Mouse (Mus musculus) cerebellum, adult 11-12 months (tissue): ENCODE data around the gene St6gal1.

Experiments
- DNase-seq: peaks from one replicate; pipeline ENCODE4 v3.0.0; 2022

The St6gal1 gene

DNA sequence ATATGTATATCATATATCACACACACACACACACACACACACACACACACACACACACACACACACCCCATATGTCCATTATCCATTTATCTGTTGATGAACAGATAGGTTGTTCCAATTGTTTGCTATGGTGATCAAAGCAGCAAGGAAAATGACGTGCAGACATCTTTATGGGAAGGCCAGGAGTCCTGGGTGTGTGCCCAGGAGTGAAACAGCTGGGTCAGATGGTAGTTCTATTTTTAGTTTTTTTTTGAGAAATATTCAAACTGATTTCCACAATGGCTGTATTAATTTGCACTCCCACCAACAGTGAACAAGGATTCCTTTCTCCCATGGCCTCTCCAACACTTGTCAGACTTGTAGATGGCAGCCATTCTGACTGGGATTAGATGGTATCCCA is 29.5 kb downstream of the St6gal1 start:
- DNase-seq: no peak

DNA sequence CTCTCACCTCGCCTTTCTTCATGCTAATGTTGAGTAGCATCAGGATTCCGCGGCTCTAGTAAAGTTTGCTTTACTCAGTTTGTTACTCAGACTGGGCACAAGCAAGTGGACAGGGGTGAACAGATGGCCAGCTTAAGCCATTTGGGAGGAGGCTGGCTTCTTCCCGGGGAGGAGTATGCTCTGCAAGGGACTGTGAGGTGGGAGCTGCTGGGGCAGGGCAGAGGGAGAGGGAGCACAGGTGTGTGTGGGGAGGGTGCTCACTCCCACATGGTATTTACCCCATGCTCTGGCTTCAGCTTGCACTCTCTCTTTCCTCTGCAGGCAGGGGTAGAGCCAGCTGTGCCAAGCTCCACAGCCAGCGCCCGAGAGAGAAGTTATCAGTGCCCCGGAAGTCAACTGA is 32.1 kb downstream of the St6gal1 start:
- DNase-seq: no peak

DNA sequence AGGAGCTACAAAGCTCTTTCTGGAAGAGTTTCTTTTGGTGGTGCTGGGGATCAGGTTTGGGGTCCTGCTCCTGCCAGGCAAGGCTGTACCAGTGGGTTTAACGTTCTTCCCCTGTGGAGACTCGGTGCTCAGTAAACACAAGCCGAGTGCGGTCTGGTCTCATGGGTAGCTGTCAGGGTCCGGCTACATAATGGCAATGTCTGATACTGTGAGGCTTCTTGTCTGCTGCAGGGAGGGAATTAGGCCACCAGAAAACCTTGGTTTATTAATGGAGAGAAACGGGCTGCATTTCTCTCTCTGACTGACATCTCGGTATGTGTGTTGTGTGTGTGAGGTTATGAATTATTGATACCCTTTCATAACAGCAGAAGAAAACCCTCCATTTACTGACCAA is 33.9 kb downstream of the St6gal1 start:
- DNase-seq: no peak

DNA sequence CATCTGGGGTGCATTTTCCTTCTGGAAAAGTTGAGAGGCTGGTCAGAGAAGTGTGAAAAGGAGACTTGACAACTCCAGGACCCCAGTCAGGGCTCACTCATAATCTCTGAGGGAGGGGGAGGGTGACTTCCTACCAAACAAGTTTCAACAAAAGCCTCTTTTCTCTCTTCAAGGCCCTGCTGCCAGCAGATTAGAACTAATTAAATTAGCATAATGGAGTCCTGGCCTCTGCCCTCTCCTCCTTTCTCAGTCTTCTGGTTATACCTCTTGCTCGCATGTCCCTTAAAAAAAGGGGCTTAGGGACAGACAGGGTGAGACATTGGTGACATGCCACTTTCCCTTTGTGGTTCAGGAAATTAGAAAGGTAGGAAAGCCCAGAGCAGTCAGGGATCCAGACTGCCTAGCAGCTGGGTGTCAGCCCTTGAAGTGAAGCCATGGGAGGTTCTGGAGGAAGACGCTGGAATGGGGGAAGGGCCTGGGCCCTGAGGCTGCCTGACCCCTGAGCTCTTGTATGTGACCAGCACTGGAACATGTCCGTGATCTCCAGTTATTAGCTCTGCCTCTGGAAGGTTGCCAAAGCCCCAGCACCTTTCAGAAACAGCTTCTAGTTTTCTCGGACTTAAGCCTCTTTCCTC is 34.4 kb downstream of the St6gal1 start:
- DNase-seq: no peak

DNA sequence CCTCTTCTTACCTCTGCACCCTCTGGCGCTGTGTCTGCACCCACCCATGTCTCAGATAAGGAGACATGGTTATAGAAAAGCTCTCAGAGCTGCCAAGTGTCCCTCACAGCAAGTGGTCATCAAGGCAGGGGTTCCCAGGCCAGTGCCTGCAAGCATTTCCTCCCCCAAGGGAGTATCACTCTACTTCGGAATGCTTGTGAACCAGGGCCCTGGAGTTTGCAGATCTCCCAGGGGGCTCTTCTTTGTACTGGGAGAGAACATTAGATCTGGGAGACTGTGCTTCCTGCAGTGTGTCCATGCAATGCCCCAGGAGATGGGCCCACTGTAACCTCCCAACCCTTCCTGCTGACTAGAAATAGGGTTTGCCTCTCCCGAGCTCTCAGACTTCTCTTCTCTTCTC is 35.0 kb downstream of the St6gal1 start:
- DNase-seq: no peak

DNA sequence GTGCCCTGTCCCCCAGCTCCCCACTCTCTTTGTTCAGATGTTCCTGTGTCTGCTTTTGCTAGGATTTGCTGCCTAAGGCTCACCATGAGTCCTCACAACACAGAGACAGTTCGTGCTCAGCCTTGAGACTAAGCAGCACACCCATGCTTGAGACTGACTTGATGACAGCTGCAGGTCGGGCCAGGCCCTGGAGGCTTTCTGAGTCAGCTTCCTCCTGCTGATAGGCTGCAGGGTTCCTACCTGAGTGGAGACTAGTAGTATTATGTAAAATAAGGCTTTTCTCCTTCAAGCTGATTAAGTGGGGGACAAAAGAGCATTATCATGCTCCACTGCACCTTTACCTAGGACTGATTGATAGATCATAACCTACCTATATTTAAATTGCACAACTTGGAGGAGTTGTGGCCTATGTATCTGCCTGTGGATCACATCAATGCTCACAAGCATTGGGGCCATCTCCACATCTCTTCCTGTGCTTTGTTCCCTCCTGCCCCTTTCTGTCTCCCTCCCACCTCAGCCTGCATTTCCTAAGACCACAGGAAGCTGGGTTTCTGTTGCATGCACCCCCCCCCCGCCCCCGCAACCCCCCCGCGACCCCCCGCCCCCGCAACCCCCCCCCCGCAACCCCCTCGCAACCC is 37.7 kb downstream of the St6gal1 start:
- no peak for DNase-seq

DNA sequence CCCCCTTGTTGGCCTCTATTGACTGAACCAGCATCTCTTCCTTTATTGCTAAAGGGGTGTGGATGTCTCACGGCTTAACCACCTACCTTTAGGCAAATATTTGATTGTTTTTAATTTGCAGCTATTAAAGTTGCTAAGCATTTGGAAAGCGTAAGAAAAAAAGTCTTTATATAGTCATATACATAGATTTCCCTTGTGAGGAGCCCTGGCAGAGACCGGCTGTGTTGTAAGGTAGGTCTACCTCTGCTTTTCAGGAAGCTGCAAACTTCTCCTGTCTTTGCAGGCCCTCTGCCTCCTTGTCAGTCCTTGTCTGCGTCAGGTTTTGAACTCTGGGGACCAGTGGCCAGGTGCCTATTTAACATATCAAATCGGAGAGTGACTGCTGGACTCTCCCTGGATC is 38.3 kb downstream of the St6gal1 start:
- no peak for DNase-seq

DNA sequence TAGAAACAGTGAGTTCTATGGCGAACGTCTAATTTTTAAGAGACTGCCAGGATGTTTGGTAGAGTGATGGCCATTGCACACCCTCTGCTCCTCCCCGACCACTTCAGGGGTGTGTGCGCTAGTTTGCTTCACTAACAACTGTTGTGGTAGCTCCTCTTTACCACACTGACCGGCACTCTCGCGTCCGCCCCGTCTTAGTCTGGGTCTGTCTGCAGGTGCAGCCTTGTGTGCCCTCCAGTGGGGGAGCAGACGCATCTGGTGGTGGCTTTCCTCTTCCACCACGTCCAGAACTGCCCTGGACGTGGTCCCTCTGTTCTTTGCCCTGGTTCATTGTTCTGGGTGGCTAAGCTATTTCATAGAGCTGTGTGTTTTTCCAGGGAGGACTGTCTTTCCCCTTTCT is 40.5 kb downstream of the St6gal1 start:
- DNase-seq: no peak

DNA sequence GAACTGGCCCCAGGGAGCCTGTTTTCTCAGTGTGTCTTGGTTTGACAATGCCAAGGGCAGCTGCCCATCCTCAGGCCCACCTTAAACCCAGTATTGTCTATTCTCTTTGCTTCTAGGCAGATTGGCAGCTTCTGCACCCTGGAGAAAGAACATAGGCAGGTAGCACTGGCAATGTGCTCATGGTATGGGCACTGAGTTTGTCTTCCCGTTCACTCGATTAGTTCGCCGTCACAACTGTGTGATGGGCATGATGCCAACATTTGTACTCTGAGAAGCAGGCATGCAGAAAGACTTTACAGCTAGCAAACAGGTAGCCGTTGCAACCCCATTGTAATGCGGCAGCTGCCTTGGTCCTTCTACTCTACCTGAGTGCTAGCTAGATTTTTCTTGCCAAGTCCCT is 40.9 kb downstream of the St6gal1 start:
- DNase-seq: no peak

DNA sequence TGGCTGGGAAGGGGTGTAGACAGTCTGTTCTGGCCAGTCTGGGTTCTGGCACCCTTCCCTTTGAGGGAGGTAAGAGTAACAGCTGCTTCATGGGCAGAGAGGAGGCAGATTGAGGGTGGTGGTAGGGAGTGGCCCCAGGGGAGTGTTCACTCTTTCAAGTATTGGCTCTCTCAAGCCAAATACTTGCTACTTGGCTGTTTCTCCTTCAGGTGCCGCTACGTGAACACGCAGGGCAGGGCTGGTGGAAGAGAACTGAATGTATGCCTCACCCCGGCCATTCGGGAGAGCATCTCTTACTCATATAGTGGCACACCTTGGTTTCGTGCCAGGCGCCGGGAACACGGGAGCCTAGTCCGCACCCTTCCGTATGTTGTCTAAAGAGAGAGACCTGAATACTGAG is 41.8 kb downstream of the St6gal1 start:
- DNase-seq: no peak

DNA sequence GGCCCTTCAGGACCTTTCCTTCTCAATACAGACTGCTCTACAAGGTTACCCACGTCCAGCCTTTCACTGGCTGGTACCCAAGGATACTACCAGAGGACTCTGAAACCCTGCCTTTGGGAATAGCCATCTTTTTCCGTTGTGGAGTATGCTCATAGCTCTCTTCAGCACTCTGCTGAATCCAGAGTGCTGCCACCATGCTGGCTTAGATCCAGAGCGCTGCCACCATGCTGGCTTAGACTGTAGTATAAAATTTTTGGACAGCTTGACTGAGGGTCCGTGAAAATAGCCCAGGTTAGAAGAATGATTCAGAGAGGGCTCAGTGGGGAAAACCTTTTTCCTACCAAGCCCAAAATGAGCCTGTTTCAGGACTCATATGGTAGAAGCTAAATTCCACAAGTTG is 42.4 kb downstream of the St6gal1 start:
- DNase-seq: no peak

DNA sequence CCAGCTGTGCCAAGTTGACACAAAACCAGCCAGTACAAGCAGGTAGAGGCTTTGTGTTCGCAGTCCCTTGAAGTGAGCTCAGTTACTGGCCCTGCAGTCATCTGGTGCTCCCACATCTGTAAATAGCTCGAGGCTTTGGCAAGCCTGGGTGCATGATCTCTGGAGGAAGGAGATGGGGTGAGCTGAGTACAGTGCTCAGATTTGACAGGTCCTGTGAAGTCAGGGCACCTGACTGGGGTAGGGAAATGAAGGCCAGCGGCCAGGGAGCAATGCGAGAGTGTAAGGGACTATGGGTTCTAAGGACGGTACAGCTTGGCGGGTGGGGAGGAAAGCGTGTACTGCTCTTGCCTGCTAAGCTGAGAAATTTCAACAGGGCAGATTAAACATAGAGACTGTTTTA is 43.7 kb downstream of the St6gal1 start:
- no peak for DNase-seq

DNA sequence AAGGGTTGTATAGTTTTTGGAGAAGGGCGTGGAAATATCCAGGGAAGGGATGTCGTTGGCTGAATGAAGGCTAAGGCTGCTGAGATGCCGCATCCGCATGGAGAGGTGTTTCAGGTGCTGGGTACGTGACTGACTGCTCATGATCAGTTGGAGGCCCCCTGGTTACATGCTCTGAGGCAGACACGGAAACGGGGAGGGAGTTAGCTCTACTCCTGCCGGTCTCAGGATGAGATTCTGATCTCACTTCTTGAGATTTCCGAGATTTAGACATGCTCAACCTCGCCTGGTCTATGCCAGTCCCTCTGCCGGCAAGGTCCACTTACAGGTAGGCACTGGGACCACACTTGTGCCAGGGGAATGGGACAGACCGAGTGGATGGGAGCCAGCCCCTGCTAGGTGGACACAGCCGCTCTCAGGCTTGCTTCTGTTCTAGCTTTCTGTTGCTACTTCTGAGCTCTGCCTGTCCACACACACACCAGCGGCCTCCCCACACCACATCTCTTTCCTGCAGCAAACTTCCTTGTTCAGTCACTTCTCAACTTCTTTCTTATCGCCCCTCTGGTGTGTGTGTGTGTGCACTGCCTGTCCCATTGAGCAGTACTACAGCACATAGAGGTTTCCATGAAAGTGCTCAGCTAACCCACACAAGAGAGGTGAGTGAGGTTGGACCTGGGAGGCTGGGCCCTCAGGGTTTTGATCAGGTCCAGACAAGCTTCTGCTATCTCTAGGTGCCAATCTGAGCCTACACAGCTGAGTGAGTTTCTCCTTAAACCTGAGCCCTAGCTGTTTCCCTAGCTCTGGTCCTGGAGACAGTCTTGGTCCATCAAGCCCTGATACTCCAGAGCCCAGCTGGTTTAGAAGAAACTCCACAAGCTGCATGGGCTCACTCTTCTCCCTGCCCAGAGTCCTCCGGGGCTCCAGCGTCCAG is 44.8 kb downstream of the St6gal1 start:
- no peak for DNase-seq

DNA sequence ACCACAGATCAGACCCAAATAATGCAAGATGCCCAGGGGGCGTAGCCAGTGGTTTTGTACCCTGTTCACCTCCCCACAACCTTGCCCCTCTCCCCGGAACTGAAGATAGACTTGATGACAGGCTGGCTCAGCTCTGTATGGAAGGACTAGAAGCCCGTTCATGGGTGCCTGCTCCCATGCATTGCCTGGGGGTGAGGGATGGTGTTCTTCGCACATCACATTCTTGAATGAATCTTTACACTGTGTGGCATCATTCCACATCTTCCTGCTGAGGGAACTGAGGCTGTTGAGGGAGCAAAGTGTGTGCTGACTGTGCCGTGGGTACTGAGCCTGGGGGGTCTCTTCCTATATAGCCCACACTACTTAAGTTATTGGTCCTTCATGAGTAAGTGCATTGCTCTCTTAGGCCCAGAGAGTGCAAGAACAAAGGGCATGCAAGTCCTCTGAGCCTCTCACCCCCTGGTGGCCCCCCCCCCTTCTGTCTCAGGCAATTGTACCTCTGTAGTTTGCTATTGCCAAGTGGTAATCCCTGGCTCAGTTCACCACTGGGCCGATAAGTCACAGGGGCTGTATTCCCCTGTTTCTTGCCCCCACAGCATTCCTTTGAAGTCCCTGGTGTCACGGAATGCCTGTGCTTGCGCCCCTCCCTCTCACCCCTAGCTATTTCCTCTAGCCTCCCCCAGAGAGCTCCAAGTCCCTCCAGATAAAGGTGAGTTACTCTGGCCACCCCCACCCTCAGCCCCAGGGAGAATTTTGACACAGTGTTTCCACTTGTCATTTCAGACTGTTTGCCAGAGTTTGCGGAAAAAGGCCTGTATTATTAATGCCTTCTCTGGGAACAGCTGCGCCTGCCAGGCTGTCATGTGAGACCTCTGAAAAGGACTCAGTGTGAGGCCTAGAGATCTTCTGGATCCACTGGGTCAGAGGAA is 45.7 kb downstream of the St6gal1 start:
- DNase-seq: no peak

DNA sequence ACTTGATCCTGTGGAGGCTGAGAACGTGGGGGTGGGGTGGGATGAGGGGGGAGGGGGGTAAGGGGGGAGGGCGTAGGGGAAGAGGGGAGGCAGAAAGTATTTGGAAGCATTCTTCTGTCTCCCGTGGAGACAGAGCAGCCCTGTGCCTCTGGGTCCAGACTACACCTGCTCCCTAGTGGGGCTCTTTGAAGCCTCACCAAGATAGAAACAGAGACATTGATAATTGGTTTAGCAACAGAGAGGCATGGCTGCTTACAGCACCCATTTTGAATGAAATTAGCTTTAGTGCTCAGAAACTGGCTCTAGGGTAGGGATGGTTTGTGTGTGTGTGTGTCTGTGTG is 46.3 kb downstream of the St6gal1 start:
- no peak for DNase-seq

DNA sequence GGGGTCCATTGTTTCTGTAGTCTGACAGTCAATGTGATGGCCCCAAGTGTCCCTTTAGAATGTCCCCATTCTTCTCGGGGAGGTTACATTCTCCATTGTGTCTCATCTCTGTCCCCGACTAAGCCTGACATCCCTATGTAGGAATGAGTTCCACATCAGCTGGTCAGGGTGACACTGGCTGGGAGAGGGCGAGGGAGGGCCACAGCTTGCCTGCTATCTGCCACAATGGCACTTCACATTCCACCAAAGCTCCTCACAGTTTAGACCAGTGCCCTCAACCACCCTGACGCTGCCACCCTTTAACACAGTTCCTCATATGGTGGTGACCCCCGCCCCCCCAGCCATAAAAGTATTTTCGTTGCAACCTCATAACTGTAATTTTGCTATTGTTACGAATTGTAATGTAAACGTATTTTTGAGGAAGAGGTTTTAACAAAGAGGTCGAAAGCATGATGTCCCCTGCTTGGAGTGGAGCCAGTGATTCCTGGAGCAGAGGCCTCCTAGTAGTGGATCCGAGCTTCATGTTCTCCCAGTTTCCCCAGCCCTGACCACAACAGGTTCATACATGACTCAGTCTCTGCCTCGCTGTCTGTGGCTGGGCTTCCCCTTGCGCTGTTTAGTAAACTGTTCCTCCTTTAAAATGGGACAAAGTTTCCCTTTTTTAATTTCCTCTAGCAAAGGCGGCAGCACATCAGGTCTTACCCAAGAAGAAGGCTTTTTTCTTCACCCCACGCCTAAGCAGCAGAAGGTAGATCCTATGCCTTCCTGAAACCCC is 47.4 kb downstream of the St6gal1 start:
- no peak for DNase-seq

DNA sequence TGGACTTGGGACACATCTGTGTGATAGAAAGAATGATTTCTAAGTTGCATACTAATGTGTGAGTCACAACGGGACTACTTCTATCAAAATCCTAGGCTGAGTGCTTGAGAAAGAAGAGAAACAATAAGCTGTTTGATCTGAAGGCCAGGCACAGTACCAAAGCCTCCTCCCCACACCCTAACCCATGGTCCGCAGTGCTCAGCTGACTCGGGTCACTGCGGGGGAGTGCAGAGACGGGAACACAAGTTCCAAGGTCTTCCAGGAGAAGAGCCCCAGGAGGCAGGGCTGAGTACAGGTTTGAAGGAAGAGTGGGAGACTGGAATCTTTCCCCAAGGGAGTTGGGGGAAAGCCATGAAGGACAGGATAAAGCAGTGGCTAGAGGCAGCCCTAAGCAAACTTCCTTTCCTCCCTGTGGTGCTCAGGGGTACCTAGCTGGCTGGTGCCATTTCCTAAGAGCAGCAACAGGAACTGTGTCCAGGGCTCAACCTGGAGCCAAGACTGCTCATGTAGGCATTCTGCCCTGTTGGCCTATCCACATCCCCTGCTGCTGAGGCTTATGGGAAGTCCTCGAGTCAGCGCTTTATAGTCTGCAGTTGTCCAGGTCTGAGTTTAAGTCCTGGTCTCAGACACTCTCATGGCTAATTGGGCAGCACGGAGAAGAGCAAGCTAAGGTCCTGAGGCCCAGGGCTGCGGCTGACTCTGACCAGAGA is 48.1 kb downstream of the St6gal1 start:
- DNase-seq: no peak

DNA sequence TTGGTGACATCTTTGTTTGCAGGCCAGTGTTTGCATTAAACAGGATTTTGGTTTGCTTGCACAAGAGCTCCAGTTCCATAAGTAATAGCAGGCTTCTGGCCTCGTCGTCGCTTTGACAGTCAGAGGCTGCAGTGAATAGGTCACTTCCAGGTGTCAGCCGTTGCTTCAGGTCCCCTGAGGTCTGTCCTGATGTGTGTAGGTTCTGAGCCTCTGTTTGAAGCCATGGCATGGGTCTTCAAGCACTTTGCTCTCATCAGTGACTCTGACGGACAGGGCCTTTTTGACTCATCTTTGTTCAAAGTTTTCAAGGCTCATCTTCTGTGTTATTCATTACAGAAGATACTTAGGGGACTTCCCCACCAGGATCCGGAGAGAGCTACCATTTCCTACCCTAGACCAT is 49.5 kb downstream of the St6gal1 start:
- DNase-seq: no peak

DNA sequence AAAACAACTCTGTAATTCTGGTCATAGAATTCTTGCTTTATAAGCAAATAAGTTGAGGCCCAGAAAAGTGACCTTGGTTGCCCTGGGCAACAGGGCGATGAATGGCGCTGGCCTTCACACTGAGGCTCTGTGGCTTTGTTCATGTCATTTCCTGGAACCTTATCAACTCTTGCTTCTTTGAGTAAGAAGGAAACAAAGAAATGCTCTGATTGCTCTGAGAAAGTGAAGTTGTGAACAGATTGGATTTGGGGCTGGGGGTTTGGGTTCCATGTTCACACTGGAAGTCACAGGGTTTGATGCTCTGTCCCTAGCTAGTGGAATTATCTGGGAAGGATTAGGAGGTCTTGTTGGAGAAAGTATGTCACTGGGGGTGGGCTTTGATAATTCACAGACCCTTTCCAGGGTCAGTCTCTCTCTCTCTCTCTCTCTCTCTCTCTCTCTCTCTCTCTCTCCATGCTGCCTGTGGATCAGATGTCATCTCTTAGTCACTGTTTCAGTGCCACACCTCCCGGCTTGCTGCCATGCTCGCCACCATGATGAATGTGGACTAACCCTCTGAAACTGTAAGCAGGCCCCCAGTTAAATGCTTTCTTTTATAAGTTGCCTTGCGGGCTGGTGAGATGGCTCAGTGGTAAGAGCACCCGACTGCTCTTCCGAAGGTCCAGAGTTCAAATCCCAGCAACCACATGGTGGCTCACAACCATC is 50.2 kb downstream of the St6gal1 start:
- DNase-seq: no peak

DNA sequence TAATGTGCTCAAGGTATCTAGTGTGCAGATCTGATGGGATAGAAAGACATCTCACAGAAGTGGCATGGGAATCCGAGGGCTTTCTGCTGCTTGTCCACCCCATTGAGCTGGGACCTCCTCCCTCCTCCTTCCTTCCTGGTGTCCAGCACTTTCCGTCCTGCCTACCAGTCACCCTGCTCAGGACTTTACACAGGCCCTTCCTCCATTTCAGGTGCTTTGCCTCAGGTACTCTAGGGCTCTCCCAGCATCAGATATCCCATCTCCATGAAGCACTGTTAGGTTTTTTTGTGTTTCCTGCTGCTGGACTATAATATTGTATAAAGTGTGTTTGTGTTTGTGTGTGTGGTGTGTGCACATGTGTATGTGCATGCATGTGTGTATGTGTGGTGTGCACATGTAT is 51.1 kb downstream of the St6gal1 start:
- no peak for DNase-seq
